Mouse (Mus musculus): ENCODE measurements around the gene Izumo1.

The Izumo1 gene

DNA sequence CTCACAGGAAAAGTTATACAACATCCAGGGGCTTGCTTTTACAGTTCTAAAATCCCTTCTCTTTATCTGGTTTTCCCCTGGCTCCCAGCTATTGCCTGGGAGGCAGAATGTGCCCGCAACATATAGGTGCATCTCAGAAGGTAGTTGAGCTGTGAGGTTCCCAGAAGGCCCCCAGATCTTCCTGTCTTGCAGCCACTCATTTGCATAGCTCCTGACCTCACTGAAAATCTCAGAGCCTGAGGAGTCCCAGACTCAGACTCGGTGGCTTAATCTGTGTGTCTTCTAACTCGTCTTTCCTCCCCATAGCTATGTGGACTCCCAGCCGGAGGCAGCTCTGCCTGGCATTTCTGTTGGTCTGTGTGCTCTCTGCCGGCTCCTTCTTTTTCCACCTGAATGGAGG is 3.3 kb upstream of the Izumo1 start:
- no peak for ATAC-seq (ENCODE audit: low TSS enrichment)

DNA sequence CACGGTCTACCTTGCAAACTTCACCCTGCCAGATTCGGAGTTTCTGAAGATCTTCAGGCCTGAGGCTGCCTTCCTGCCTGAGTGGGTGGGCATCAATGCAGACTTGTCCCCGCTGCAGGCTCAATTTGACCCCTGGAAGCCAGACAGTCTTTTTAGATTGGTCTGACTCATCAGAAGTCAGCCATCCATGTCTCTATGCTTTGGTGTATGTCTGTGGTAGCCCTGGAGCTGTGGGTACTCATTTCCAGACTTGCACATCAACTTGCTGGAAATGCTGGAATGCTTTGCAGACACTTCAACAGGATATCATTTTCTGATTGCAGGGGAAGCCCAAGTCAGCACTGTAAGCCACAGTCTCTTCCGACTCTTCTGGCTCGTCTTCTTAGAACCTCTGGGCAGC is 2.0 kb upstream of the Izumo1 start:
- ATAC-seq (ENCODE audit: low TSS enrichment), result no peak

DNA sequence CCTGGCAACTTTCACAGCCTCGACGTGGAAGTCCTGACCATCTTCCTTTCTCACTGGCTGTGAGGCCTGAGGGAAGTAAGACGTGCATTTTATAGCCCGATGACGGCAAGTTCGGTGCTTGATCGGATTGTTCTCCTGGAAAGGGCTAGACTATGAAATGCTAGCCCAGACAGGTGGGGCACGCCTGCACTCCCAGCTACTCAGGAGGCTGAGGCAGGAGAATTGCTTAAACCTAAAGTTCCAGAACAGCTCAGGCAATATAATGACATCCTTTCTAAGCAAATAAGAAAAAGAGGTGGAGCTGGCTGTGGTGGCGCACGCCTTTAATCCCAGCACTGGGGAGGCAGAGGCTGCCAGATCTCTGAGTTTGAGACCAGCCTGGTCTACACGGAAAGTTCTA is 1.9 kb downstream of the Izumo1 start:
- ATAC-seq (ENCODE audit: low TSS enrichment), result no peak

DNA sequence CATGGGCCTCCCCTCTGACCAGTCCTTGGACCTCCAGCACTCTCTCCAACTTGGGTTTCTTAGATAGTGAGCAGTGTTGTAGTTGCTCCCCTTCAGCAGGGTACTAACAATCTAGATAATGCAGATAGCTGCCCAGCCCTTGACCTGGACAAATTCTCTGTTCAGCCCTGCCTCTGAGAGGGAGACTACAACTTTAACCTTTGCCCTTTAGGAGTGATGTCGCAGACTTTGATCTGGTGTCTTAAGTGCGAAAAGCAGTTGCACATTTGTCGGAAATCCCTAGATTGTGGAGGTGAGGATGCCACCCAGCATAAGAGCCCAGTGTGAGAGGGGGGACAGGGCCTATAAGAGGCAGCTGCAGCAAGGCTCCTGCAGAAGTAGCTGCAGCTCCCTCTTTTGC is 3.1 kb downstream of the Izumo1 start:
- no peak for ATAC-seq (ENCODE audit: low TSS enrichment)

DNA sequence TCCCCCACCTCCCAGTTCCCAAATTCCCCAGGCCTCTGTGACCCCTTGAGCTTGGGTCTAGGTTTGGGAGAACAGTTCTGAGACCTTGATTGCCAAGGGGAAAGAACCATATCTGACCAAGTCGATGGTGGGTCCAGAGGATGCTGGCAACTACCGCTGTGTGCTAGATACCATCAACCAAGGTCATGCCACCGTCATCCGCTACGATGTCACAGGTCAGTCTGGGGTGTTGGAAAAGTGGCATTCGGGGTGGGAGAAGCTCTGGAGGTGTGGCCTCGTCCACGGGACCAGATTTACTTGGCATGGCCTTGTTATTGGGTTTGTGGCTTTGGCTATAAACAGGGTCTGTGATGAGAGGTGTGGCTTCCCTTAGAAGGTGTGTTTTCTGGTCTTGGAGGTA is 3.9 kb downstream of the Izumo1 start:
- ATAC-seq (ENCODE audit: low TSS enrichment), result no peak

DNA sequence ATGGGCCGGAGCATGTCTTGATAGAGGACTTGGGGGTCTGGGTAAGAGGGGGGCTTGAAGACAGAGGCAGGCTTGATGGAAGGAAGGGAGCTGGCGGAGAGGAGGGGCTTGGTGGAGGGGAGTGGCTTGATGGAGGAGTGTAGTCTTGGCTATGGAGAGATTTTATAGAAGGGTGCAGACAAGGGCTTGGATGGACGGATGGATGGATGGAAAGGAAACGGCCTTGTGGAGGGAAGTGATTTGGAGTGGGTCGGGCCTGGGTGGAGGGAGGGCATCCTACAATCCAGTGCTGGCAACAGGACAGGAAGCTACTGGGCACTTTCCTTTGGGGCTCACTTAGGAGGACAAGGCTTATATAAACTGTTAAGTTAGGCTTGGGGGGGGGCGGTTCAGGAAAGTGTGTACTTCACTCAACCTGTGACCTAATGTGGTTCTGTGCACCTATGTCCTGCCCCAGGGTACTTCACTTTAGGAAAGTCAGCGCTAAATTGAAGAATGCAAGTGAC is 5.0 kb downstream of the Izumo1 start:
- no peak for ATAC-seq (ENCODE audit: low TSS enrichment)

DNA sequence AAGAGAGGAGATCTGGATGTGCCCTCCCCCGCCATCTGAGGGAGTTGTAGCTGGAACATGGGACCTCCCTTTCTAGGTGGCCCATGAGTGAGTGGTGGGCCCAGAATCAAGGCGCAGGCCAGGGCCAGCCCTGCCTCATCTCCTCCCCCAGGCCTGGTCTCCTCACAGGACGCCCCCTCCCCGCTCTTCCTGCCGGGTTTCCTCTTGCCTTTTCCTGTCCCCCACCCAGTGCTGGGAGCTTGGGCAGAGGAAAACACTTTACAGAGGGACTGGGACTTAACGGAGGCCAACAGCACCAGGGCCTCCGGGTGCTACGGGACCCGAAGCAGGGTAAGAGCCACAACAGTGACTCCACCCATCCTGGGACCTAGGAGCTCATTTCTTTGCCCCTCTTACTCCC is 5.7 kb downstream of the Izumo1 start, which contains the start of gene Rasip1:
TSS of gene Rasip1 (plus strand) at position 228 of the 400 bp plus-strand sequence.
- ATAC-seq (ENCODE audit: low TSS enrichment), result no peak

DNA sequence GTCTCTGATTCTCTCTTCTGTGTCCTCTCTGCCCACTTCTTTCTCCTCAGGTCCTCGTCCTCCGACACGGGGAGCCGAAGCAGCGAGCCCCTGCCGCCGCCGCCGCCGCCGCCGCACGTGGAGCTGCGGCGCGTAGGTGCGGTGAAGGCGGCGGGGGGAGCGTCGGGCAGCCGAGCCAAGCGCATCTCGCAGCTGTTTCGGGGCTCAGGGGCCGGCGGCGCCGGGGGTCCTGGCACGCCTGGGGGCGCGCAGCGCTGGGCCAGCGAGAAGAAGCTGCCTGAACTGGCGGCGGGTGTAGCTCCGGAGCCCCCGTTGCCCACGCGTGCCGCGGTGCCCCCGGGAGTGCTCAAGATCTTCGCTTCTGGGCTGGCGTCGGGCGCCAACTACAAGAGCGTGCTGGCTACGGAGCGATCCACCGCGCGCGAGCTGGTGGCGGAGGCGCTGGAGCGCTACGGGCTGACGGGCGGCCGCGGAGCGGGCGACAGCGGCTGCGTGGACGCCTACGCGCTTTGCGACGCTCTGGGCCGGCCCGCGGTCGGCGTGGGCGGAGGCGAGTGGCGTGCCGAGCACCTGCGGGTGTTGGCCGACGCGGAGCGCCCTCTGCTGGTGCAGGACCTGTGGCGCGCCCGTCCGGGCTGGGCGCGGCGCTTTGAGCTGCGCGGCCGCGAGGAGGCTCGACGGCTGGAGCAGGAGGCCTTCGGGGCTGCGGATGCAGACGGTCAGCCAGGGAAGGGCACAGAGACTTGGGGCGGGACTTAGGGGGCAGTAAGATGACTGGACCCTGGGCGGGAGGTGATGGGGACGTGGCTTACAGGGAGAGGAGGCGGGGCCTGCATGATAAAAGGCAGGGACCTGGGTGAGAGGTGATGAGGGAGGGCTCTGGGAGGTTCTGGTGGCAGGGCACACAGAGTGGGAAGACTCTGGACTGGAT is 7.0 kb downstream of the Izumo1 start:
- ATAC-seq (ENCODE audit: low TSS enrichment), result peak; percentile 68; the same call in 1 of the 2 replicates

DNA sequence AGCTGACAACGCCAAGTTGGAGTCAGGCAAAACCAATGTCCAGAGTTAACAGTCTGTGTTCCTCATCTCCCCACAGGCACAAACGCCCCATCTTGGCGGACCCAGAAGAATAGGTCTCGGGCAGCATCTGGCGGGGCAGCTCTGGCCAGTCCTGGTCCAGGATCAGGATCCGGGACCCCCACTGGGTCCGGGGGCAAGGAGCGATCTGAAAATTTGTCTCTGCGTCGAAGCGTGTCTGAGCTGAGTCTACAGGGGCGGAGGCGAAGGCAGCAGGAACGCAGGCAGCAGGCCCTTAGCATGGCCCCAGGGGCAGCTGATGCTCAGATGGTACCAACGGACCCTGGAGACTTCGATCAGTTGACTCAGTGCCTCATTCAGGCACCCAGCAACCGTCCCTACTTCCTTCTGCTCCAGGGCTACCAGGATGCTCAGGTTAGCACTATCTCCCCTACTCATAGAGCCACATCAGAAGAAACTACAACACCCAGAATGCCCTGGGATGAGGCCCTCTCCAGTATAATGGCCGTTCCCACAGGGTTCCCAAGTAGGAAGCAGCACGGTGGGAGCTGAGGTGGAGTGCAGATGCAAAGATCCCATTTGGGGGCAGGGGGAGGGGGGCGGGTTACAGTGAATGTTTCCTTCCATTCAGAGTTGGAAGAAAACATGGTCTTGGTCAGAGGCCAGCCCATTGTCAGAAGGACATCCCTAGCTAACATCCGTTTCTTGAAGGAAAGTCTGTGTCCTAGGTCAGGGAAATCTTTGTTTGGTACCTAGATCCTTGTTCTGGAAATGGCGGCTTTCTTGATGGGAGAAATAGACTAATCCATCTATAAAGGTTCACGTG is 8.7 kb downstream of the Izumo1 start:
- no peak for ATAC-seq (ENCODE audit: low TSS enrichment)

DNA sequence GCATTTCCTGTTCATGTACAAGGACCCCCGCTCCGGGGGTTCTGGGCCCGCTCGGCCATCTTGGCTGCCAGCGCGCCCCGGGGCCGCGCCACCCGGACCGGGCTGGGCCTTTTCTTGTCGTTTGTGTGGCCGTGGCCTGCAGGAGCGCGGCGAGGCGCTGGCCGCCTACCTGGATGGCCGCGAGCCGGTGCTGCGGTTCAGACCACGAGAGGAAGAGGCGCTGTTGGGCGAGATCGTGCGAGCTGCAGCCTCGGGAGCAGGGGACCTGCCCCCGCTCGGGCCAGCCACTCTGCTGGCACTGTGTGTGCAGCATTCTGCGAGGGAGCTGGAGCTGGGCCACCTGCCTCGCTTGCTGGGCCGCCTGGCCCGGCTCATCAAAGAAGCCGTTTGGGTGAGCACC is 10.9 kb downstream of the Izumo1 start:
- ATAC-seq (ENCODE audit: low TSS enrichment), result 0 out of 2 replicates have a peak, but pooled peaks have one; percentile 31

DNA sequence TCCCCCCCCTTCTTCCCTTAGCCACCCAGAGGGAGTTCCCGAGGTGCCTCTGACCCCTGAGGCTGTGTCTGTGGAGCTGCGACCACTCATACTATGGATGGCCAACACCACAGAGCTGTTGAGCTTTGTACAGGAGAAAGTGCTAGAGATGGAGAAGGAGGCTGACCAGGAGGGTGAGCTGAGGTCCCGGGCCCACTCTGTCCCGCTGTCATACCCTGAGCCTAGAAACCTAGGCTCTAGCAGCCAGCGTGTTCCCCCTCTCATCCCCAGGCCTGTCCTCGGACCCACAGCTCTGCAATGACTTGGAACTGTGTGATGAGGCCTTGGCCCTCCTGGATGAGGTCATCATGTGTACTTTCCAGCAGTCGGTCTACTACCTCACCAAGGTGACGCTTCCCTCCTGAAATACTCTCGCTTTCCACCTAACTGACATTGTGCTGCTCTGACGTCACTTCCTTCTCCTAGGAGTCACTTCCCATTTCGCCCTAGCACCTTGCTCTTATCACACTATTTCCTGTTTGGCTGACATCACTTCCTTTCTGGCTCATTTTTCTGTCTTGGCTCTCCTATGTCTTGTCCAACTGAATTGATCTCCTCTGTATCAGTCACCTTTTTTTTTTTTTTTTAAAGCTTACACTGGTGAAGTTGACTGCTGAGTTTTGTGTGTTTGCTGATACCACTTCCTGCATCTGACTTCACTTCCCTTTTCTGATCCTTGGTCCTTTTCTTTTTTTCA is 13.5 kb downstream of the Izumo1 start:
- no peak for ATAC-seq (ENCODE audit: low TSS enrichment)

DNA sequence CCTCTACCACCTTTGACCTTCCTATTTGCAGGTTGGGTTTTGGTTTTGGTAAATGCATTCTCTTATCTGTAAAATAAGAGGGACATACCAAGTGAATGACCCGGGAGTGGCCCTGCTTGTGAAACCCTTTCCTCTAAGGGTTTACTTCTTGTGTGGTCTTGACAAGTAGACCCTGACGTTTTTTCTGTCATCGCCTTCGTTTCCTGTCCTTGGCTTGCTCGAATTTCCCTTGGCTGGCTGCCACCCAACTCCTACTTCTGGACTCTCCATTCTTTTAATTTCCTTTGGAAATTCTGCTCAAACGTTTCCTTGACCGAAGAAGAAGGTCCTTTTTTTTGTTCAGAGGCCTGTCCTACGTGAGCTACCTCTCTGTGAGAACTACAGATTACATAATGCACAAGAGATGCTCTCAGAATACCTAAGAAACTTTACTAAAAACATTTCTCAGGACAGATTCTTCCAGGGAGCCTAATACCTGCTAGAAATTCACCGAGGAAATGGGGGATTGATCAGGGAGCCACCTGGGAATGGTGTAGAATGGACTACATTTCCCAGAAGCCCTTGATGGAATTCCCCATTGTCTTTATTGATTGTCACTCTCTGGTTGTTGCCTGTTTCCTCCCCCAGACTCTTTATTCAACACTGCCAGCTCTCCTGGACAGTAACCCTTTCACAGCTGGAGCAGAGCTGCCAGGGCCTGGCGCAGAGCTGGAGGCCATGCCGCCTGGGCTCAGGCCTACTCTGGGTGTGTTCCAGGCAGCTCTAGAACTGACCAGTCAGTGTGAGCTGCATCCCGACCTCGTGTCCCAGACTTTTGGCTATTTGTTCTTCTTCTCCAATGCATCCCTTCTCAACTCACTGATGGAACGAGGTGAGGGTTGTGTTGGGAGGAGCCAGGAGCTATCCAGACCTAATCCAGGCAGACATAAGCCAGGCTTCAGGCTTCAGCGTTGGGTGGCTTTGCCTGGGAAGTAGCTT is 14.4 kb downstream of the Izumo1 start:
- ATAC-seq (ENCODE audit: low TSS enrichment), result no peak

DNA sequence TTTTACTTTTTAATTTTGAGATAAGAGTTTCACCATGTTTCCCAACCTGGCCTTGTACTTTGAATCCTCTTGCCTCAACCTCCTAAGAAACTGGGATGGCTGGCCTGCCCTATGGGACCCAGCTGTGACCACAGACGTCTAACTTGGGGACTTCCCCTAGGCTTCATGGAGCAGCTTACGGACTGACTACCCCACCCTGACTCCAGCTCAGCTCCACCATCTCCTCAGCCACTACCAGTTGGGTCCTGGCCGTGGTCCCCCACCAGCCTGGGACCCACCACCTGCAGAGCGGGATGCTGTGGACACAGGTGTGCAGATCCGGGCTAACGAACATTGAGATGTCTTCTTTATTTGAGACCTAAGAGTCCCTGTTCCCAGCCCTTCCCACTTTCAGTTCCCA is 16.1 kb downstream of the Izumo1 start:
- ATAC-seq (ENCODE audit: low TSS enrichment), result no peak

DNA sequence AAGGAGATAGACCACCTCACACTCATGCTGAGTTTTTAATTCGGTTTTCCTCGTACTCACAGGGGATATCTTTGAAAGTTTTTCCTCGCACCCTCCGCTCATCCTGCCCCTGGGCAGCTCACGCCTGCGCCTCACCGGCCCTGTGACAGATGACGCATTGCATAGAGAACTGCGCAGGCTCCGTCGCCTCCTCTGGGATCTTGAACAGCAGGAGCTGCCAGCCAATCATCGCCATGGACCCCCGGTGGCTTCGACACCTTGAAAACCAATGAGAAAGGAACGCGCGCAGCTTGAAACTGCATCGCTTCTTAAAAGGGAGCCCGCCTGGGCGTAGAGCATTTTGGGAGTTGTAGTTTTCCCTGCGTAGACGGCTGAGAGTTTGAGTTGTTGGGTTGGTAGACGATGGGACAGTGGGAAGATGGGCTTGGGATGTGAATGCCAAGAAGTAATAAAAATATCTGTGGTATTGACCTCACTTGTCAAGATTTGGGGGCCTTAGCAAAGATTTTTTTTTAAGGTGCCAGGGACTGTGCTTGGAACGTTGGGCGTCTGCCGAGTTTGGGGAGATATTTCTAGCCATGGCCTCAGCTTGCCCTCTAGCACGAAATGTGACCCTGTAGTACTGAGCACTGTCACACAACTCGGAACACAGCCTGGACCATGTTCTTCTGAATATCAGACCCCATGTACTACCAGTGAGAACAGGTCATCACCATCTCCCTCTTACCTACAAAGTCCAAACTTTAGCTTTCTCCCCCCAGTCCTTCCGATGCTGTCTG is 17.2 kb downstream of the Izumo1 start:
- peak; percentile 92 for ATAC-seq (ENCODE audit: low TSS enrichment)

DNA sequence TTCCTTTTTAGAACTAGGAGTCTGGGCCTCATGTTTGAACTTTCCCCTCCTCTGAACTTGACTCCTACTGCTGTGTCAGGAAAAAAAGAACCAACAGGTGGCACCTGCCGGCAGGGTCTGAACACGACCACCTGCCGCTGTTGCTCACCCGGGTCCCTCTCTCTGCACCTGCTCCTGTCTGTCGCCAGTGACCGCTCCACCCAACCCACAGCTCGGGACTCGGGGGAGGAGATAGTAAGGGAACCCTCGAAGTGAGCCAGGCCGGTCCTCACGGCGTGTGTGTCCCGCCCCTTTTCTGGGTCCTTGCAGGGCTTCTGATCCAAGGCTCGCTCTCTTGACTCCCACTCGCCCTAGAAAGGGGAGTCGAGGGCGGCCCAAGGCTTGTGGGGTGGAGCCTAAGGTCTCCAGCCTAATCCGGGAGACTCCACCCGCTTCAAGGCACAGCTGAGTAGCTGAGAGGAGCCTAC is 18.0 kb downstream of the Izumo1 start, which contains the start of gene Mamstr:
TSS of gene Mamstr (plus strand) at position 417 of the 467 bp plus-strand sequence.
- no peak for ATAC-seq (ENCODE audit: low TSS enrichment)

DNA sequence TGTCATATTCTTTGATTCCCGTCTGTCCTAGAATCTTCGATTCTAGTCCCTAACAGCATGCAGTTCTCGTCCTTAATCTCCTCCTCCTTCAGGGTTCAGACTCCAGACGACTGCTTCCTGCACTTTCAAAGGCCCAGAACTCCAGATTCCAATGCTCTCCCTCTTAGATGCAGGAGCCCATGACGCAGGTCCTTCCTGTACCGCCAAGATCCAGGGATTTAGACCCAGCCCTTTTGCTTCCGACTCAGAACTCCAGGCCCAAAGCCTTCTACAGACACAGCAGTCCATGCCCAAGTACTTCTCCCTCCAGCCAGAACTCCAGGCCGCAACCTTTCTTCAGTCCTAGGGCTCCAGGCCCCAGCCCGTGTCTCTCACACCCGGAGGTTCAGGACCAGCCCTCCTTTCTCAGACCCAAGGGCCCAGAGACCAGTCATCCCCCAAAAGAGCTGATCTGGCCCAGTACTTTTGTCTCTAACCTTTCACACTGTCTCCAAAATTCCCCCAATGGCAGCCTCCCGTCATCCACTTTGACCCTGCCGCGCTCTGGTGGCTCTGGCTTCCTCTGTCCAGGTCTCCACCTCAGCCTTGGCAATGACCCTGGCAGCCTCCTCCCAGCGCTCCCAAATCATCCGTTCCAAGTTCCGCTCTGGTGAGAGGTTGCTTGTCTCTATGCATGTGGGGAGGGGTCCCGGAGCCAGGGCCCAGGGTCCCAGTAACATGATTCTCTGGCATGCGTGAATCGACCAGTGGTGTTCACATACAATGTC is 18.8 kb downstream of the Izumo1 start:
- ATAC-seq (ENCODE audit: low TSS enrichment), result no peak

DNA sequence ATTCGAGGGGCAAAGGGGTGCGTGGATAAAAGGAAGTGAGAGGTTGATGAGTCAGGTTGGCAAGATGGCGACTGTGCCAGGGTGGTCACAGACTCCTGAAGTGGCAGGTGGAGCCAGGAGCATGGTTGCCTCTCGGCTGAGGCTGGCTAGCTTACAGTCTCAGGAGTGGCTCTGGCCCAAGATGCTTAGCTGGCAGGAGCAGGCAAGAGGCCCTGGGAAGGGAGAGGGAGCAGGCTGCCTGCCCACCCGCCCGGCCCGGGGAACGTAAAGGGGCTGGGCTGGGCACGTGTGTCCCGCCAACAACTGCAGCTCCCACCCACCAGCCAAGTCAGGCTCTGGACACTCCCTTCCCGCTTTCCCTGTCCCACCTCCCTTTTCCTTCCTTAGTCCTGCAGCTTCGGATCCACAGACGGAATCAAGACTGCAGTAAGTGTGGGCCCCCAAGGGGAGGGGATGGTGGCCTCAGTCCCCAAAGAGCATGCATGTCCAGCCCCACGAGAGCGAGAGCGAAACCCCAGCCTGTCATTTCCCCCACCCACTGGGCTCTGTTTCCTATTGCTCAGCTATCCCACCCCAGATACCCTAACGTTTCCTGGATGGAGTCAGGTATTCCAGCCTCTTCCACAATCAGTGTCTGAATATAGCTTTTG is 19.9 kb downstream of the Izumo1 start:
- no peak for ATAC-seq (ENCODE audit: low TSS enrichment)

DNA sequence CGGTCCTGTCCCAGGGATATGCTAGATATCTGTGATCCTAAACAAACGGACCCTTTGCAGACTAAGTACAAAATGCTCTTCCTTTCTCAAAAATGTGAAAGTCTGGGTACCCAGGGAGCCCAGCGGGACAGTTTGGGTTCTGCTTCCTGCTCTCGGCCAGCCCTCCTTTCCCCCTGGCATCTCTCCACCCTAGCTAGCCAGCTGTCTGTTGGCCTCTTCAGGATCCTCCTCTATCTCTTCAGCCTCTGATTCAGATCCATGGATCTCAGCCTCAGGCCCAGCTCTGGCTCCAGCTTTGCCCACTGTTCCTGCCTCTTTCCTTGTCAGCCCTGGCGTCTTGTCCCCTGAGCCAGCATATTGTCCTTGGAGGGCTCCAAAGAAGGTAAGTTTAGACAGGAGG is 20.5 kb downstream of the Izumo1 start:
- no peak for ATAC-seq (ENCODE audit: low TSS enrichment)
